Mouse (Mus musculus) intestine, embryonic 15.5 days (tissue): ENCODE results near the gene Fbxo36. TPM values are rescaled to one million over a fixed set of nuclear protein-coding genes. Genes with fewer than 3 reads are reported as not detected.

Experiments used
- ATAC-seq: fragments of 200-750 bp; cut with Nextera tagmentation; 2 replicates; pipeline ENCODE4 v1.8.0; 2017; ENCODE audit warnings: moderate TSS enrichment, moderate library complexity
- H3K27ac ChIP-seq: fragments of 300-500 bp; sonication (generic); 2 replicates; pipeline ENCODE4 v1.5.1; 2015; ENCODE audit warnings: mild to moderate bottlenecking, inconsistent platforms
- H3K27me3 ChIP-seq: fragments of 300-500 bp; sonication (generic); replicated peaks from 2 replicates; pipeline ENCODE4 v1.6.1; 2015; ENCODE audit warnings: inconsistent platforms
- H3K36me3 ChIP-seq: fragments of 300-500 bp; sonication (generic); 2 replicates; pipeline ENCODE4 v1.6.1; 2015; ENCODE audit warnings: inconsistent platforms
- H3K4me1 ChIP-seq: fragments of 300-500 bp; sonication (generic); replicated peaks from 2 replicates; pipeline ENCODE4 v1.6.1; 2015; ENCODE audit warnings: inconsistent platforms
- H3K4me2 ChIP-seq: fragments of 300-500 bp; sonication (generic); replicated peaks from 2 replicates; pipeline ENCODE4 v1.6.1; 2015; ENCODE audit warnings: mild to moderate bottlenecking, inconsistent platforms
- H3K4me3 ChIP-seq: fragments of 300-500 bp; sonication (generic); replicated peaks from 2 replicates; pipeline ENCODE4 v1.5.1; 2015; ENCODE audit warnings: inconsistent platforms
- H3K9ac ChIP-seq: fragments of 300-500 bp; sonication (generic); 2 replicates; pipeline ENCODE4 v1.6.1; 2015; ENCODE audit warnings: inconsistent platforms
- H3K9me3 ChIP-seq: fragments of 300-500 bp; sonication (generic); 2 replicates; pipeline ENCODE4 v1.6.1; 2016; ENCODE audit warnings: inconsistent platforms
- WGBS: fragments of 180-500 bp; shearing (Covaris S2); methylation state at CpG from one replicate; pipeline ENCODE4 v1.1.7; 2015; 5-methylcytosine and 5-hydroxymethylcytosine counted together
- polyA plus RNA-seq: library from polyadenylated mRNA; unstranded; fragments of >200 nt; fragmentation: Nextera tagmentation; extraction: Ambion mirVana; gene quantifications from 2 replicates; pipeline ENCODE4 v1.2.1, GENCODE M21; 2015

The Fbxo36 gene
- polyA plus RNA-seq, 1 experiment from 2014 or later = 12.3 TPM

DNA sequence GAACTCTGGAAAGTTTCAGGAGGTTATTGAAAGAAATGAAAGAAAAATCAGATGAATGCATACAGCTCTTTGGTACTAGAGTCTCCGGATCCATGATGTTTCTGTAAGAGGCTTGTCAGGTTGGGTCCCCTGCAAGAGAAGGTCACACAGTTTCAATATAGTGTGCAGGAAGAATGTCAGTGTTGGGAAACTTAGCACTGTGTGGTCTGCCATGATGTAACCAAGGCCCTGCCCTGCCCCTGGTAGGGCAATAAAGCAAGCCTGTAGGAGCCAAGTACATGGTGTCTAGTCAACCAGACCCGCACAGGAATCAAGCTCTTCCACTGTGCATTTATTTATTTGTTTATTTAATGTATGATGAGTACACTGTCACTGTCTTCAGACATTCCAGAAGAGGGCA lies 100.7 kb downstream of the Fbxo36 start:
- Histone ChIP-seq H3K4me3 (no peak overlapping the region), H3K27ac (no peak overlapping the region), H3K36me3 (no peaks in the 10 kb centered on the region), H3K9me3 (no peaks in the 10 kb centered on the region), H3K4me1 (no peaks in the 10 kb centered on the region), H3K27me3 (peaks cover 6% of the 10 kb centered on the region; the same call in 1 of the 2 replicates), H3K4me2 (no peak overlapping the region), H3K9ac (no peak overlapping the region)
- WGBS = 85% methylated on average over 2 of the region's 2 CpGs
- no peak for ATAC-seq

DNA sequence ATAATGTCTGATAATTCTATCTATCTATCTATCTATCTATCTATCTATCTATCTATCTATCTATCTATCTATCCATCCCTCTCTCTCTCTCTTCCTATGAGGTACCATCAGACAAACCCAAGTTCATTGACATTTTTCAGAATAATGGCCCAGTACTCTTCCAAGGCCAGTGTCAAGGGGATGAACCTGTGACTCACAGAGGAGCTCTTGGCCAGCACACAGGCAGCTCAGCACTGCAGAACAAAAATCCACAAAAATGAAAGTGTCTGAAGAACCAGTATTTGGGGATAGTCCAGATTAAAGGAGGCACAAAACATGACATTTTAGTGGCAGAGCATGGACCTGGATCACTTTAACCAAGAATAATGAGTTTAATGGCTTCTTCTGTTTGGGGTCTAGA lies 103.0 kb downstream of the Fbxo36 start:
- Histone ChIP-seq H3K9ac (no peak overlapping the region), H3K36me3 (no peaks in the 10 kb centered on the region), H3K4me2 (no peak overlapping the region), H3K27ac (no peak overlapping the region), H3K27me3 (no peaks in the 10 kb centered on the region), H3K4me1 (no peaks in the 10 kb centered on the region), H3K9me3 (no peaks in the 10 kb centered on the region), H3K4me3 (no peak overlapping the region)
- no peak for ATAC-seq

DNA sequence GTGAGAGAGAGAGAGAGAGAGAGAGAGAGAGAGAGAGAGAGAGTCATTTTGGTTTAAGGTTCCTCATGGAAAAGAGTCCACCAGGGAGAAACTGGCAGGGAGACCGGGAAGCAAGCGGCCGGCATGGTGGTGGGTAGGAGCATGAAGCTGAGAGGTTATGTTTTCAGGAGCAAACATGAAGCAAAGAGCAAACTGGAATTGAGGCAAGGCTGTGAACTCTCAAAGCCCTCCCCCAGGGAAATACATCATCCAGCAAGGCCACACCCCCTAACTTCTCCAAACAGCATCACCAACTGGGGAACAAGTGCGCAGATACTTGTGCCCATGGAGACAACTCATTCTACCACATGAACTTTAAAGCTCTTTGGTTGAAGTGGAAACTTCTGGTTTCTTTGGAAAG lies 103.9 kb downstream of the Fbxo36 start:
- H3K27me3 ChIP-seq = no peaks in the 10 kb centered on the region
- 85% methylated on average over 4 of the region's 4 CpGs for WGBS
- H3K4me1 ChIP-seq = no peaks in the 10 kb centered on the region
- no peak overlapping the region for H3K4me2 ChIP-seq
- no peak overlapping the region for H3K4me3 ChIP-seq
- no peak overlapping the region for H3K27ac ChIP-seq
- no peak for ATAC-seq
- H3K9me3 ChIP-seq = no peaks in the 10 kb centered on the region
- no peaks in the 10 kb centered on the region for H3K36me3 ChIP-seq
- no peak overlapping the region for H3K9ac ChIP-seq

DNA sequence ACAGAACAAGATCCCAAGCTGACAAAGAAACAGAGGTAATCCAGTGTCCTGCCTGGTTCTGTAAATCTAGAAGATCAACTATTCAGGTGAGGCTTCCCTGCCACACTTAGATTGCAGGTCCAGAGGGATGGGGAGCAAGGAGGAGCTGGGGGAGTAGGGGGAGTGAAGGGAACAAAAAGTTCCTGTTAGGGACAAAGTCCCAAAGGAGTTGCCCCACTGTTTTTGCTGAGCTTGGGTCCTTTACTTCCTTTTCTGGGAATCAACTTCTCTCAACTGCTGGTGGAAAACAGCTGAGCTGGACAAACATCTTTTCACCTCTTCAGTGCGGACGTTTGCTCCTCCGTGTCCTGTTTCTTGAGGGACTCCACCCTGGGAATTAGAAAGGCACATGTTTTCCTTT lies 106.3 kb downstream of the Fbxo36 start:
- H3K27ac ChIP-seq = no peak overlapping the region
- no peaks in the 10 kb centered on the region for H3K9me3 ChIP-seq
- no peaks in the 10 kb centered on the region for H3K4me1 ChIP-seq
- no peak for ATAC-seq
- no peak overlapping the region for H3K9ac ChIP-seq
- WGBS = 74% methylated on average over 3 of the region's 3 CpGs
- no peak overlapping the region for H3K4me3 ChIP-seq
- no peaks in the 10 kb centered on the region for H3K36me3 ChIP-seq
- H3K27me3 ChIP-seq = no peaks in the 10 kb centered on the region
- no peak overlapping the region for H3K4me2 ChIP-seq

DNA sequence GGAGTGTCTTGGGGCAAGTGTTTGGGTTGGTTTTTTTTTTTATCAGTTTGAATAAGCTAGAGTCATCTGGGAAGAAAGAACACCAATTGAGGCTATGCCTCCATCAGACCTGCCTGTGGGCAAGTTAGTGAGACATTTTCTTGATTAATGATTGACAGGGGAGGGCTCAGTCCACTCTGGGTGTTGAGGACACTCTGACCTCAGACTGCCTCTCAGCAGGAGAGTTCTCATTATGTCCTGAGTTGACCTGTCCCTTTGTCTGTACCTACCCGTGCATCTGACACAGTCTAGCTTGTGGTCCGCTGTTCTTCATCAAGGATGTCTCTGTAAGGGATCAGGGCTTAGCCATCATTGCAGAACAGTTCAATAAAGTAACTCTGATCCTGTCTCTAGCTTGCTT lies 107.7 kb downstream of the Fbxo36 start:
- Histone ChIP-seq H3K4me3 (no peak overlapping the region), H3K27me3 (no peaks in the 10 kb centered on the region), H3K9ac (no peak overlapping the region), H3K4me1 (no peaks in the 10 kb centered on the region), H3K36me3 (no peaks in the 10 kb centered on the region), H3K9me3 (no peaks in the 10 kb centered on the region), H3K4me2 (no peak overlapping the region), H3K27ac (no peak overlapping the region)
- 66% methylated on average over 2 of the region's 2 CpGs for WGBS
- no peak for ATAC-seq

Other genes starting within 250 kb of the Fbxo36 start
- gene Dner, start 143.6 kb upstream of the Fbxo36 start, polyA plus RNA-seq = 3.9 and 4.1 TPM in 2 replicates
- 48.9 and 54.2 TPM in 2 replicates for gene Trip12, start 675 bp downstream of the Fbxo36 start, polyA plus RNA-seq
- gene Slc16a14, start 95.3 kb downstream of the Fbxo36 start, polyA plus RNA-seq = 0.19 and 0.23 TPM in 2 replicates